Mouse (Mus musculus): ENCODE data around the gene Rsph14. TPM values are rescaled to one million over a fixed set of nuclear protein-coding genes. Genes with fewer than 3 reads are reported as not detected.

The Rsph14 gene
- polyA plus RNA-seq, 1 experiment from 2014 or later, result 1.0 TPM

DNA sequence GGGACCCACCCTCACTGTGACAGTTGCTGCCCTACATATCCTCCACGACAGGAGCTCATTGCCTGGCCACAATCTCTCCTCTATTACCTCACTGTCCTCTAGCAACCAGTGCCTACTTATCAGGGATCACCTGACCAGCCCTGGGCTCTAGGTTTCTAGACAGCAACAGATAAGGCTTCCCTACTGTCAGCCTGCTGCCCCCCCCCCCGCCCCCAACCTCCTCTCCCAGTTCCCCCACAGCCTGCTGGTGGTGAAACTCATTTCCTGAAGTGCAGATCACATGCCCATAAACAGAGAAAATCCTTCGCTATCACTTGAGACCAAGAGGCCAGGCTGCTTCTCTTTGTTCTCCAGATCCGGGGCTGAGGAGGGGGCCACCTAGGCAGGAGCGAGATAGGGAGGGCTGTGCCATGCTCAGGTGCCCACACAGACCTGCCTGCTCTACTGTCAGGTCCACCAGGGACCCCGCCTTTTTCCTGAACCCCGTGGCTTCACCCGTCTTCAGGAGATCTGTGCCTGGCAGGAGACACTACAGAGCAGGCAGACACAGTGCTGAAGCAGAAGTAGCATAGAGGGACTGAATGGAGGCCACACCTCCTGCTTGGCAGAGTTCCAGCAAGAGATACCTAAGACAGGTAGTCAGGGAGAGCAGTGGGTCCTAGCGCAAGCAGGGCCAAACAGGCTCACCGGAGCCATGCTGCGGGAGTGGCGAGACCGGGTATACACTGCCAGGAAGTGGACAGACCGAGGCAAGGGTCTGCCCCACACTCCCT, 44.5 kb downstream of the Rsph14 start:
- Histone ChIP-seq H3K4me2 (no peak overlapping the region), H3K27ac (no peak overlapping the region), H3K4me3 (no peak overlapping the region), H3K4me1 (replicated peaks) (peaks cover 20% of the 10 kb centered on the region), H3K9me3 (no peaks in the 10 kb centered on the region), H3K27me3 (0 out of 2 replicates have a peak, but pooled peaks cover 2% of the 10 kb centered on the region), H3K36me3 (peaks cover 39% of the 10 kb centered on the region), H3K9ac (no peak overlapping the region)
- WGBS, result 88% methylated on average over 14 of the region's 14 CpGs
- ATAC-seq (ENCODE audit: low FRiP score), result no peak

DNA sequence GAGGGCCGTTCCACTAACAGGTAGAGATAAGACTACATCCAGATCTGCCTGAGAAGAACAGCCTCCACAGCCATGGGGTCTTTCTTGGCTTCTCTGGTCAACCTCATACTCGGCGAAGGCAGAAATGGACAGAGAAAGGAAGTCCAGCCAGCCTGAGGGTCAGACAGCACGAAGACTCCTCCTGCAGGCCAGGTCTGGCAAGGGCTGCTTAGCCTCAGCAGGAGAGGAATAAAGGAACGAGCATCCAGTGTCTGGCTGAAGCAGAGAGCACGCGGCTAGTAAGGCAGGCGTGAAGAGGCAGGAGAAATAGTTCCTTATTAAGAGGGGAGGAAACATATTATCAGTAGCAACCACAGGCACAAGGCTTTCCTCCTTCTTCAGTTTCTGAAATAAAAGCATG, 49.2 kb downstream of the Rsph14 start:
- Histone ChIP-seq H3K4me2 (no peak overlapping the region), H3K9me3 (no peaks in the 10 kb centered on the region), H3K4me1 (replicated peaks) (peaks cover 20% of the 10 kb centered on the region), H3K27me3 (no peaks in the 10 kb centered on the region), H3K4me3 (no peak overlapping the region), H3K27ac (no peak overlapping the region), H3K36me3 (peaks cover 46% of the 10 kb centered on the region), H3K9ac (no peak overlapping the region)
- WGBS, result 73% methylated on average over 8 of the region's 8 CpGs
- no peak for ATAC-seq (ENCODE audit: low FRiP score)

DNA sequence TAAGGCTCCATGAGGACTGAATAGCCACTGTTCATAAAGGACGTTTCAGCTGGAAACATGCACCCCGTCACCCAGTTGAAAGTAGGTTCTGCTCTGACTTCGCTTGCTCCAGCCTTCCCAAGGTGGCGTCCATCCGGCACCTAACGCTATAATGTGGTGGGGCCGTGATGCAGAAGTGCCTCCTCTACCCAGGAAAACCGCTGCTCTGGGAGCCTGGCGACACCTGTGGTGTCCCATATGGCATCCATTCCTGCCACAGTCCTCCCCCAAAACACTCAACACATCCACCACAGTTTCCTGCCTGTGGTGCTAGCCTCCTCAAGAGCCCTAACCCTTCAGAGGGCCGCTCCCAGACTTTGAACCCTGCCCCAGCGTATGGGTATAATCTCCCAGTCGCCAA, 51.2 kb downstream of the Rsph14 start:
- no peak for ATAC-seq (ENCODE audit: low FRiP score)
- H3K9ac ChIP-seq, result no peak overlapping the region
- H3K27me3 ChIP-seq, result no peaks in the 10 kb centered on the region
- no peaks in the 10 kb centered on the region for H3K9me3 ChIP-seq
- peaks cover 15% of the 10 kb centered on the region for H3K4me1 ChIP-seq (replicated peaks)
- no peak overlapping the region for H3K4me2 ChIP-seq
- no peak overlapping the region for H3K27ac ChIP-seq
- H3K36me3 ChIP-seq, result peaks cover 44% of the 10 kb centered on the region
- no peak overlapping the region for H3K4me3 ChIP-seq
- WGBS, result 90% methylated on average over 12 of the region's 12 CpGs

DNA sequence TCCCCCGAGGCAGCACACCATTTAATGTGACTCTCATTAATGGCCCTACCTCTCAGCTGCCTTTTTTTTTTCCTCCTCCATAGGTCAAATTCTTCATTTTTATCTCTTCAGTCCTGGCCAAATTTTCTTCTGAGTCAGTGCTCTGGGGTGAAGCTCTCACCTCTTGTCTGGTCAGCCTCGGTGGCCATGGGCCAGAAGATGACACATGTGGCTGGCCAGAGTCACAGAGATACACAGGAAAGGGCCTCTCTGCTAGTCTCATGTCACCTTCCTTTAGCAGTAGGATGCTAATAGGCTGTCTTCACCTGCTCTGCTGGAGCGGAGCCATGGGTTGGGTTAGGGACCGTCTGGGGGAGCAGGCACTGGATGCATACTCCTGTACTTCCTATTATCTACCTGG, 54.3 kb downstream of the Rsph14 start:
- no peak overlapping the region for H3K4me2 ChIP-seq
- no peaks in the 10 kb centered on the region for H3K9me3 ChIP-seq
- H3K9ac ChIP-seq, result no peak overlapping the region
- no peak overlapping the region for H3K27ac ChIP-seq
- H3K36me3 ChIP-seq, result peaks cover 38% of the 10 kb centered on the region
- peaks cover 26% of the 10 kb centered on the region for H3K4me1 ChIP-seq (replicated peaks)
- H3K27me3 ChIP-seq, result no peaks in the 10 kb centered on the region
- WGBS, result 77% methylated on average over 4 of the region's 4 CpGs
- H3K4me3 ChIP-seq, result no peak overlapping the region
- ATAC-seq (ENCODE audit: low FRiP score), result no peak

DNA sequence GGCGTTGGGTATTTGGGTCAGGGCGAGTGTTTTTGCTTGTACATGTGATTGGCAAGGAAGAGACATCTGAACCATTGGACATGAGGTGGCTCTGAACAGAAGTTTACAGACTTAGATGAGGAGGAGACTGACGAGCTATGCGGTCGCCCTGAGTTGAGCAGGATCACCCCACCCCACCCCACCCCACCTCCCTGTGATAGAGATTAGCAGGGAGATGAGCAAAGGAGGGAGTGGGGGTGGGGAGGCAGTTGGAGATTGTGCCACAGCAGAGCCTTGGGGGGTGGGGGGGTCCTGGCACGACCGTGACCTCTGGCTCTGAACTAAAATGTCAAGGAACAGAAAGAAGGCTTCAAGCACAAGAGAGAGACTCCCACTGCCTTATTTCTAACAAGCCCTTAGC, 56.0 kb downstream of the Rsph14 start:
- H3K4me3 ChIP-seq, result no peak overlapping the region
- no peaks in the 10 kb centered on the region for H3K27me3 ChIP-seq
- no peaks in the 10 kb centered on the region for H3K9me3 ChIP-seq
- no peak overlapping the region for H3K4me2 ChIP-seq
- peaks cover 34% of the 10 kb centered on the region for H3K36me3 ChIP-seq
- no peak overlapping the region for H3K27ac ChIP-seq
- H3K9ac ChIP-seq, result no peak overlapping the region
- H3K4me1 ChIP-seq (replicated peaks), result peaks cover 29% of the 10 kb centered on the region
- no peak for ATAC-seq (ENCODE audit: low FRiP score)
- WGBS, result 87% methylated on average over 7 of the region's 7 CpGs

DNA sequence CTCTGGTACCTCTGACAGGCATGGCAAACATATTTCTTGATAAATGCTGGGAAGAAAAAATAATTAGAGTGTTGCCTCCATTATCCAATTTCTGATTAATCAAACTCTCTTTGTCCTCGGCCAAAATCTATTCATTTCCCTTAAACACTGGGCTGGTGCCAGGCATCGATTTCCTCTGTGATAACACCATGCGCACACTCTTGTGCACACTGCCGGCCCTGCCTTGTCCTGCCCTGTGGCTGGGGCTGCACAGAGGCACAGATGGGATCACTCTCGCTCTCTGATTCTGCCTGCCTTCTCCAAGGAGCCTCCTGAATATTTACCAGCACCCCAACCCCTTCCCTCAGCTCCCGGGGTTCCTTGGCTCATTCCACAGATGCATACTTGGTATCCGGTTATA, 56.8 kb downstream of the Rsph14 start:
- 68% methylated on average over 7 of the region's 7 CpGs for WGBS
- Histone ChIP-seq H3K9me3 (no peaks in the 10 kb centered on the region), H3K27ac (no peak overlapping the region), H3K4me2 (no peak overlapping the region), H3K4me1 (replicated peaks) (peaks cover 29% of the 10 kb centered on the region), H3K4me3 (no peak overlapping the region), H3K9ac (no peak overlapping the region; the same call in 1 of the 2 replicates), H3K36me3 (peaks cover 26% of the 10 kb centered on the region), H3K27me3 (no peaks in the 10 kb centered on the region)
- no peak for ATAC-seq (ENCODE audit: low FRiP score)

DNA sequence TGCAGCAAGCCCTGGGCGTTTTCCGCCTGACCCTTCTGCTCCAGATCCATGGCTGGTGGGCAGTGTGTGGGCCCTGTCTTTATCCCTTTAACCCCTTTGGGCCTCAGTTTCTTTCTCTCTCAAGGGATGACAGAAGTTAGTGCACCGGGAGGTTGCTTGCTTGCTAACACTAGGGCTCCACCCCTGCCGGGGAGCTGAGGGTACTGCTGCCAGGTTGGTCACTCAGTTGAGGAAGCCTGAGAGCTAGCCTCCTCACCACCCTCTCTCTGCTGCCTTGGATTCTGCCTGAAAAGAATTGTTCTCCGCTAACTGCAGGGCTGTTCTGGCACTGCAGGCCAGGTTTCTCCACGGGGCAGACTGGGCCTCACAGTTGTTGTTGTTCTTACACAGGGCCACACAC, 59.4 kb downstream of the Rsph14 start:
- peaks cover 41% of the 10 kb centered on the region for H3K4me1 ChIP-seq (replicated peaks)

DNA sequence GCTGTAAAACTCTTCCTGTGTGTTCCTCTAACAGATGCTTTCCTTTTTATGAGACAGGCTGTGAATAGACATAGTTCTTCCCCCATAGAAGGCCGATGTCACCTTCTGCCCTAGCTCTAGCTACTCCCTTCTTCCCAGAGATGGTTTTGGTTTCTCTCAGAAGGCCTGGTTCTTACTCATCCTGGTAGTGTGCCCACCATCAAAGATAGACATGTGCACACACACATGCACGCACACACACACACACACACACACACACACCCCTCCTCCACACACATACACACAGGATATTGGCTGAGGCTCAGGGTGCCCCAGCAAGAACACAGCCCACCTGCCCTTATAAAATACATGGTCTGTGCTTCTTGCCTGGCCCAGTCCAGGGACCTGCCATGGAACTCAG, 63.1 kb downstream of the Rsph14 start:
- H3K4me3 ChIP-seq, result no peak overlapping the region
- no peaks in the 10 kb centered on the region for H3K9me3 ChIP-seq
- no peak for ATAC-seq (ENCODE audit: low FRiP score)
- peaks cover 17% of the 10 kb centered on the region; the same call in 1 of the 2 replicates for H3K36me3 ChIP-seq
- H3K4me2 ChIP-seq, result peak overlapping the region; percentile 86
- H3K9ac ChIP-seq, result no peak overlapping the region
- WGBS, result 93% methylated on average over 2 of the region's 2 CpGs
- H3K27me3 ChIP-seq, result peaks cover 21% of the 10 kb centered on the region
- peaks cover 39% of the 10 kb centered on the region for H3K4me1 ChIP-seq (replicated peaks)
- no peak overlapping the region for H3K27ac ChIP-seq

More for the DNA sequence above, 59.4 kb downstream of the Rsph14 start:
- no peak for ATAC-seq (ENCODE audit: low FRiP score)
- Histone ChIP-seq H3K4me2 (no peak overlapping the region), H3K36me3 (peaks cover 17% of the 10 kb centered on the region; the same call in 1 of the 2 replicates), H3K27me3 (peaks cover 9% of the 10 kb centered on the region), H3K9me3 (no peaks in the 10 kb centered on the region), H3K27ac (no peak overlapping the region), H3K4me3 (no peak overlapping the region), H3K9ac (no peak overlapping the region)
- 80% methylated on average over 6 of the region's 6 CpGs for whole genome bisulfite sequencing

DNA sequence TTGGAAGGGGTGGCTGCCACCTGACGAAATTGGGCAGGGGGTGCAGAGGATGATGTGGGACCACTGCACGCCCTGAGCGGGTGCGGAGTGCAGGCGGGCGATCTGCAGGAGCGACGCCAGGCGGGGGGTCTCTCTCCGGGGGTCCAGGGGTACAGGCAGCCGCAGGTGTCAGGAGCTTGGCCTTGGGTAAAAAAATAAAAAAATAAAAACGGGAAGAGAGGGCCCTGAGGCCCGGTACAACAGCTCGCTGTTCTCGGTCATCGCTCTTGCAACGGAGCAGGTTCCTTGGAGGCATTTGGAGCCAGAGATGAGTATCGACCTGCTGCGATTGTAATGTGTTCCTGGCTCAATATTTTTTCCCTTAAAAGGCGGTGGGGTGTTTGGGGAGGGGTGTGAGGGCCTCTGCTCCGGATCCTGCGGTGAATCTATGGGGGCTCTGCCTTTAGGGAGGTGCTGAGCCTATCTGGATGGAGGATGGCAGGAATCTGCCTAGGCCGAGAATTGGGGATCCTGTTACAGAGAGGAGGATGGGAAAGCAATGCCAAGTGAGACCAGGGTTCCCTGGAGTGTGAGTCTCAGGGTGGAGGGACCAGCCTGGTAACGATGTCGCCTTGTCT, 64.6 kb downstream of the Rsph14 start:
- Histone ChIP-seq H3K9ac (peak overlapping the region; percentile 87), H3K4me3 (peak overlapping the region; percentile 73), H3K4me1 (replicated peaks) (peaks cover 36% of the 10 kb centered on the region), H3K27me3 (peaks cover 27% of the 10 kb centered on the region), H3K36me3 (peaks cover 7% of the 10 kb centered on the region; the same call in 1 of the 2 replicates), H3K27ac (peak overlapping the region; percentile 80), H3K9me3 (no peaks in the 10 kb centered on the region), H3K4me2 (peak overlapping the region; percentile 86)
- 1% methylated on average over 25 of the region's 25 CpGs for WGBS
- no peak; the same call in 1 of the 2 replicates for ATAC-seq (ENCODE audit: low FRiP score)

DNA sequence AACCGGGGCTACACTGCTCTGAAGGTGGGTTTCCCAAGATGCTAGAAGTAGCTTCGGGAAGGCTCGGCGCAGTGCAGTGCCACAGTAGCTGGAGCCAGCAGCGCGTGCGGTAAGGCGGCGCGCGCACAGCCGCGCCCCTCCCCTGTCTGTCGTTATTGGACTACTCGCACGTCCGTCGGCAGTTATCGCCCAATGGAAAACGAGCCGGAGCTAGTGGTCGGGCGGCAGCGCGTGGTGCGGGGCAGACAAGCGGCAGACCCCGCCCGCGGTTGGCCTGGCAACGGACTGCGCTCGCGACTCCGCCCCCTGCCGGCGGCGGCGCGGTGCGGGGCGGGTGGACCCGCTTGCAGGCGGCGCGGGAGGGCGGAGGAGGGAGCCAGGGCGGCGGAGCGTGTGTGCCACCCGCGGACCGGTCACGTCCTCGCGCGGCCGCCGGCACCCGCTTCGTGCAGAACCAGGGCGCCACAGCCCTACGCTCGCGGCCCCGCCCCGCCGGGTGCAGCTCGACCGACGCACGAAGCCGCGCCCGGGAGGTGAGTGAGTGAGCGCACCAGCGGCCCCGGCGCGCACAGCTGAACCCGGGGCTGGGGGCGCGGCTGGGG, 65.4 kb downstream of the Rsph14 start, which contains the start of gene Gnaz:
Gene Gnaz (plus strand): TSS at position 328 of the 602 bp plus-strand sequence.
- no peaks in the 10 kb centered on the region for H3K9me3 ChIP-seq
- peaks cover 35% of the 10 kb centered on the region for H3K4me1 ChIP-seq (replicated peaks)
- WGBS, result under 1% methylated on average over 77 of the region's 83 CpGs
- H3K27ac ChIP-seq, result peak within 1 kb of the TSS; percentile 80
- peak within 1 kb of the TSS; percentile 86 for H3K4me2 ChIP-seq
- H3K27me3 ChIP-seq, result peaks cover 27% of the 10 kb centered on the region
- peak; percentile 97 for ATAC-seq (ENCODE audit: low FRiP score)
- no peaks in the 10 kb centered on the region for H3K36me3 ChIP-seq
- H3K4me3 ChIP-seq, result peak within 1 kb of the TSS; percentile 73
- H3K9ac ChIP-seq, result peak within 1 kb of the TSS; percentile 87

DNA sequence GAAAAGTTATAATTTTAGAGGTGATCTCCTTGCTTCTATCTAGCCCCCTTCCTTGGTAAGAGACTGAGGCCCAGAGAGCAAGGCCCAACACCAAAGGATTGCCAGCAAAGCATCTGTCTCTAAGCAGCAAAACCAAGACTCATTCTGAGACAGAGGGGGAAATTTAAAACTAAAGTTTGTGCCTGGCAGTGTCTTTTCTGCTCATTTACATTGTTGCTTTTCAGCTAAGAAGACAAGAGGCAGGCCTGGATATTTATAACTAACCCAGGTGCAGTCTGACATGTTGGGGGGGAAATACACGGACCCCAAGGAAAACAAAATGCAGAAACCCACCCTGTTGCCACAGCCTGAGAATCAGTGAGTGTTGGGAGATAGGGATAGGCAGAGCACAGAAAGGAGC, 68.0 kb downstream of the Rsph14 start:
- Histone ChIP-seq H3K36me3 (no peaks in the 10 kb centered on the region), H3K4me3 (no peak overlapping the region), H3K4me2 (no peak overlapping the region), H3K9ac (no peak overlapping the region), H3K27me3 (peaks cover 27% of the 10 kb centered on the region), H3K9me3 (no peaks in the 10 kb centered on the region), H3K27ac (no peak overlapping the region), H3K4me1 (replicated peaks) (peaks cover 25% of the 10 kb centered on the region)
- ATAC-seq (ENCODE audit: low FRiP score), result no peak
- WGBS, result 92% methylated on average over 1 of the region's 1 CpGs

DNA sequence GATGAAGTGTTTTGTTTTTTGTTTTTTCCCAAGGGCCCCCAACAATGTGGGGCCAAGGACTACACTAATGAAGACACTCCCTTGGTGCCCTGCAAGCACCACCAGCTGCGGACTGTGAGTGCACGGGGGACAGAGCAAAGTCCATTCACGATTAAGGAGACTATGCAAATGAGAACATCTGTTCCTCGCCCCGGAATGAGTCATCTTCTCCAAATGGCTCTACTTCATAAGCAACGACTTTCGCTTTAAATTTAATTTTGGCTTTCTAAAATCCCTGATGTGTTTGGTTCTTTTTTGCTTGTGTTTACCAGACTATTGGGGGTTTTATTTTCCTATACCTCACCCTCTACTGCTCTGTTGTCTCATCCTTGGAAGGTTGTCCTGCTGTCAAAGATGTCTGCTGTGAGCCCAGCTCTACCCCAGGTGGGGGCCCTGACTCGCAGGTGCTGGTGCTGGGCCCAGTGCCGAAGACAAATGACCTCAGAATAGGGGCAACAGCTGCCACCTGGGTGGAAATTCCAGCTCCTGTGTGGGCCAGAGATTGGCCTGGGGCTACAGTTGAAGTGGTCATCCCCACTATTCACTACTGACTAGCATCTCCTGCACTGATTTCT, 79.4 kb downstream of the Rsph14 start:
- no peak overlapping the region for H3K4me3 ChIP-seq
- H3K27ac ChIP-seq, result no peak overlapping the region
- no peak overlapping the region for H3K9ac ChIP-seq
- no peaks in the 10 kb centered on the region for H3K36me3 ChIP-seq
- 40% methylated on average over 9 of the region's 9 CpGs for WGBS
- H3K4me2 ChIP-seq, result no peak overlapping the region
- 0 out of 2 replicates have a peak, but pooled peaks cover 8% of the 10 kb centered on the region for H3K4me1 ChIP-seq (replicated peaks)
- H3K27me3 ChIP-seq, result no peaks in the 10 kb centered on the region
- no peaks in the 10 kb centered on the region for H3K9me3 ChIP-seq
- no peak for ATAC-seq (ENCODE audit: low FRiP score)
